Mouse (Mus musculus) limb, embryonic 14.5 days (tissue): ENCODE data around the gene Bcar1. TPM values are rescaled to one million over a fixed set of nuclear protein-coding genes. Genes with fewer than 3 reads are reported as not detected.

Experiments
- ATAC-seq: fragments of 200-750 bp; cut with Nextera tagmentation; 2 replicates; pipeline ENCODE4 v1.8.0; 2017; ENCODE audit warnings: low read depth, moderate number of reproducible peaks, moderate TSS enrichment; ENCODE audit not compliant: low FRiP score
- DNase-seq: peaks from one replicate; pipeline ENCODE4 v3.0.0-alpha.2; 2015; ENCODE audit warnings: low spot score
- H3K27ac ChIP-seq: fragments of 300-500 bp; sonication (generic); replicated peaks from 2 replicates; pipeline ENCODE4 v1.5.1; 2014; ENCODE audit warnings: low read depth, mild to moderate bottlenecking, low read length, moderate library complexity, mixed read lengths
- H3K27me3 ChIP-seq: fragments of 300-500 bp; sonication (generic); 2 replicates; pipeline ENCODE4 v1.6.1; 2014; ENCODE audit warnings: low read length, mixed read lengths; ENCODE audit not compliant: control insufficient read depth, insufficient read depth
- H3K36me3 ChIP-seq: fragments of 300-500 bp; sonication (generic); 2 replicates; pipeline ENCODE4 v1.6.1; 2014; ENCODE audit warnings: mild to moderate bottlenecking, low read length, moderate library complexity, mixed read lengths; ENCODE audit not compliant: control insufficient read depth, insufficient read depth
- H3K4me1 ChIP-seq: fragments of 300-500 bp; sonication (generic); 2 replicates; pipeline ENCODE4 v1.6.1; 2014; ENCODE audit warnings: antibody characterized with exemption, low read length, mixed read lengths; ENCODE audit not compliant: control insufficient read depth, insufficient read depth
- H3K4me2 ChIP-seq: fragments of 300-500 bp; sonication (generic); replicated peaks from 2 replicates; pipeline ENCODE4 v1.6.1; 2014; ENCODE audit warnings: low read depth, mild to moderate bottlenecking, low read length, moderate library complexity; ENCODE audit not compliant: severe bottlenecking
- H3K4me3 ChIP-seq: fragments of 300-500 bp; sonication (generic); replicated peaks from 2 replicates; pipeline ENCODE4 v1.5.1; 2014; ENCODE audit warnings: low read length
- H3K9ac ChIP-seq: fragments of 300-500 bp; sonication (generic); 2 replicates; pipeline ENCODE4 v1.6.1; 2014; ENCODE audit warnings: mild to moderate bottlenecking, low read depth, low read length, moderate library complexity; ENCODE audit not compliant: severe bottlenecking
- H3K9me3 ChIP-seq: fragments of 300-500 bp; sonication (generic); 2 replicates; pipeline ENCODE4 v1.6.1; 2016; ENCODE audit warnings: low read length; ENCODE audit not compliant: control insufficient read depth
- POLR2A ChIP-seq: fragments of 200-500 bp; IDR thresholded peaks from 2 replicates; pipeline ENCODE4 v1.8.0; 2012; ENCODE audit warnings: inconsistent platforms, mild to moderate bottlenecking, moderate library complexity, borderline replicate concordance; ENCODE audit not compliant: insufficient read depth, insufficient read length; ENCODE audit errors: extremely low read depth
- WGBS: fragments of 180-500 bp; shearing (Covaris S2); extraction: QIAGEN DNeasy Blood & Tissue Kit; methylation state at CpG from one replicate; pipeline ENCODE4 v1.1.7; 2014; 5-methylcytosine and 5-hydroxymethylcytosine counted together
- polyA plus RNA-seq, 2 experiments: library from polyadenylated mRNA; depleted of rRNA in 1 of 2; stranded (reverse) in 1 of 2; unstranded in 1 of 2; fragments of >200 nt; fragmentation: Nextera tagmentation in 1 of 2; extraction: Ambion mirVana in 1 of 2; gene quantifications; 2 replicates each; pipeline versions ENCODE4 v1.2.1 to v1.2.3; 2012 to 2014

Gene Bcar1
- polyA plus RNA-seq, 2 experiments, result 40.7 to 55.5 TPM

DNA sequence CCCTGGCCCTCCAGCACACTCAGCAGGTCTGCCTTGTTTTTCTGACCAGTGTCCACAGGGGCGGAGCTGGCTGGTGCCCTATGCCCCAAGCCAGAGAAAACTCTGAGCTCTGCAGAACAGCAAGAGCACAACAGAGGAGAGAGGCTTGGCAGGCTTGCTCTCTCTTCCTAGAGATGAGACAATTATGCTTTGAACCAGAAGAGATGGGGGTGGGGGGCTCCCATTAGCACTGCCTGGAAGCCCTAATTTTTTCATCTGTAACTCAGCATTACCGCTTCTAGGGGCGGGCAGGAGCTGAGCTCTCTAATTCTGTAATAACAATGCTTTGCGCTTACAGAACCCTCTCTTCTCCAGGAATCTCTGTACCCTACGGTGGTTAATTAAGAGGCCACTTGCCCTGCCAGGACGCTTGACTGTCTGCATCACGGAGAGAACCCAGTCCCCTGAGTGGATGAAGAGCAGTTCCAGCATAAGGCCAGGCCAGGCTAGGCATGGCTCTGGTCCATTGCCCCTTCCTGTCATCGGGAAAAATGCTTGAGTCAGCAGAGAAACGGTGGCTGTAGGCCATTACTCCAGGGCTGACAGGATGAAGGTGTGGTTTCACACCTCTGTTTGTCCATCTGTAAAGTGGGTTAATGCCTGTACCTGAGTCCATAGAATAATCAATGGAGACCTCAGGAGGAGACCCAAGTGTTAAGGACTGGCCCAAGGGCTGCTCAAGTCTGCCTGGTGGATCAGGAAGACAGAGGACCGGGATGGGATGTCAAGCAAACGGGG is 1.2 kb downstream of the Bcar1 start:
- no peak for TF ChIP-seq POLR2A
- H3K4me2 ChIP-seq, result peak overlapping the region; percentile 79
- H3K4me1 ChIP-seq, result peaks cover 52% of the 10 kb centered on the region
- 28% methylated on average over 11 of the region's 11 CpGs for WGBS
- H3K36me3 ChIP-seq, result no peaks in the 10 kb centered on the region
- H3K9ac ChIP-seq, result peak overlapping the region; percentile 88
- no peak overlapping the region for H3K27ac ChIP-seq
- no peak for ATAC-seq
- DNase-seq, result no peak
- H3K9me3 ChIP-seq, result no peaks in the 10 kb centered on the region
- H3K27me3 ChIP-seq, result no peaks in the 10 kb centered on the region
- H3K4me3 ChIP-seq, result peak overlapping the region; percentile 80

DNA sequence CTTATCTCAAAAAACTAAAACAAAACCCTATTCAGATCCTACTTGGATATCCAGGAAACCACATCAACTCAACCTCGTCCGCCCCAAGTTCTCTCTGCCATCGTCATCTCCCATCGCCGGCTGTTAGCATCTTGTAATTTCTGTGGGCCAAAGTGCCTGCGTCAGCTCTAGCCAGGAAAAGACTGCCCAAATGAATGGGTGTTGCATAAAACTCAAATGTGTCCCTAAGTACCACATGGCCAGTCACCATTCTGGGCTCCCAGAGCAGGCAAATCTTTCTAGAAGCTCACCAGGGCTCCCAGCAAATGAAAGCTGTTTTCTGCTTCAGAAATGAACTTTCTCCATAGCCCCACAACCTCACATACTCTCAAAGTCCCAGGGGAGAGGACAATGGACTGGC is 2.1 kb downstream of the Bcar1 start:
- DNase-seq (no peak), ATAC-seq (no peak)
- no peak overlapping the region for H3K4me3 ChIP-seq
- no peaks in the 10 kb centered on the region for H3K27me3 ChIP-seq
- peaks cover 57% of the 10 kb centered on the region for H3K4me1 ChIP-seq
- H3K4me2 ChIP-seq, result peak overlapping the region; percentile 79
- no peak overlapping the region for H3K9ac ChIP-seq
- no peaks in the 10 kb centered on the region for H3K9me3 ChIP-seq
- TF ChIP-seq POLR2A, result no peak
- no peaks in the 10 kb centered on the region for H3K36me3 ChIP-seq
- WGBS, result 70% methylated on average over 6 of the region's 6 CpGs
- H3K27ac ChIP-seq, result no peak overlapping the region

DNA sequence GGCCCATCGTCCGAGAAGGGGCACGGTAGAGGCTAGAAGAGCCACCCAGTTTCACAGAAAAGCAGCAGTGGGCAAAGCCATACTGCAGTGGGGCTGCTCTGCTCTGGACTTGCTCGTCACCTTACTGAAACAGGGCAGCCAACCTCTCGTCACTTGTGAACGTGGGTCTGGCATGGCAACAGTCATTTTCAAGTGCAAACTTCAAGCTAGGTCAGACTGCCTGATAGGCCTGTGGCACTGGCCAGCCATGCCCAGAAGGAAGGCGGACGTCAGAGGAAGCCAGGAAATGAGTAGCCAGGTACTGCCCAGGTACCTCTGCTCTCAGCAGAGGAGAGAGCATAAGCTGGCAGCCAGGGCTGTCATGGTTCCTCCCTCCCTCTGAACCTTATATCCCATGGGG is 2.6 kb downstream of the Bcar1 start:
- Histone ChIP-seq H3K27me3 (no peaks in the 10 kb centered on the region), H3K36me3 (no peaks in the 10 kb centered on the region), H3K9ac (no peak overlapping the region), H3K27ac (no peak overlapping the region), H3K9me3 (no peaks in the 10 kb centered on the region), H3K4me3 (no peak overlapping the region), H3K4me1 (peaks cover 60% of the 10 kb centered on the region), H3K4me2 (no peak overlapping the region)
- 80% methylated on average over 8 of the region's 8 CpGs for WGBS
- ATAC-seq, result no peak
- no peak for TF ChIP-seq POLR2A
- DNase-seq, result no peak

DNA sequence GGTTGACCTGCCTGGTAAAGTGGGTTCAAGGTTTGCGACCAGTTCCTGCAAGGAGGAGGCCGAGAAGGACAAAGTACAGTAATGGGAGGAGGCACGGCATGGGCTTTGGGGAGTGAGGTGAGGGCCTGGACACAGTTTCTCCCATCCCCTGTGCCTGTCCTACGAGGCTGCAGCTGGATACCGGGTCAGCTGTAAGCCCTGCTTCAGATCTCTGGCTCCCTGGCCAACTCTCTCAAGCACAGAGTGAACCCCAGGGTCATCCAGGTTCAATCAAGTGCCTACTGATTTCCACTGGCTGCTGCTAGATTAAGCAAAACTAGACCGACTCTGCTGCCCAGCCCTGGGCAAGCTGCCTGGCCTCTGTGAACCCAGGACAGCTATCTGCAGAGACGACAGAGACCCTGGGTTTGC is 3.3 kb downstream of the Bcar1 start:
- 77% methylated on average over 7 of the region's 7 CpGs for WGBS
- no peak for TF ChIP-seq POLR2A
- Histone ChIP-seq H3K9me3 (no peaks in the 10 kb centered on the region), H3K4me1 (peaks cover 60% of the 10 kb centered on the region), H3K27me3 (no peaks in the 10 kb centered on the region), H3K4me2 (no peak overlapping the region), H3K36me3 (no peaks in the 10 kb centered on the region), H3K27ac (no peak overlapping the region), H3K4me3 (no peak overlapping the region), H3K9ac (no peak overlapping the region)
- DNase-seq (no peak), ATAC-seq (no peak)

- Histone ChIP-seq H3K36me3 (no peaks in the 10 kb centered on the region), H3K27me3 (no peaks in the 10 kb centered on the region), H3K27ac (no peak overlapping the region), H3K9ac (0 out of 2 replicates have a peak overlapping the region, but pooled peaks have one; percentile 4), H3K9me3 (no peaks in the 10 kb centered on the region), H3K4me3 (no peak overlapping the region), H3K4me2 (no peak overlapping the region), H3K4me1 (peaks cover 65% of the 10 kb centered on the region)
- no peak for ATAC-seq
- WGBS, result 60% methylated on average over 7 of the region's 7 CpGs
- DNase-seq, result no peak
- TF ChIP-seq POLR2A, result no peak
Measured at GRCm38 (mm10) chr8:111739604-111740003, 4.0 kb downstream of the Bcar1 start.
